Mouse (Mus musculus): ENCODE measurements around the gene Nfkbie. TPM values are rescaled to one million over a fixed set of nuclear protein-coding genes. Genes with fewer than 3 reads are reported as not detected.

Gene Nfkbie
- polyA plus RNA-seq, 1 experiment = 5.7 TPM

GRCm38 (mm10) chr17:45543115-45543514 lies 12.4 kb upstream of the Nfkbie start:
- no peak for DNase-seq (ENCODE audit: low spot score)

- no peak for DNase-seq (ENCODE audit: low spot score)
Measured at GRCm38 (mm10) chr17:45544001-45544872, 11.3 kb upstream of the Nfkbie start.

- no peak for DNase-seq (ENCODE audit: low spot score)
Measured at GRCm38 (mm10) chr17:45544873-45545277, 10.6 kb upstream of the Nfkbie start.

- DNase-seq (ENCODE audit: low spot score) = no peak
Measured at GRCm38 (mm10) chr17:45545278-45545961, 10.1 kb upstream of the Nfkbie start.

GRCm38 (mm10) chr17:45546941-45547340 lies 8.6 kb upstream of the Nfkbie start:
- no peak for DNase-seq (ENCODE audit: low spot score)

- no peak for DNase-seq (ENCODE audit: low spot score)
Measured at GRCm38 (mm10) chr17:45547461-45548190, 7.9 kb upstream of the Nfkbie start.

GRCm38 (mm10) chr17:45548541-45549512 lies 6.7 kb upstream of the Nfkbie start:
- DNase-seq (ENCODE audit: low spot score) = no peak

- no peak for DNase-seq (ENCODE audit: low spot score)
Measured at GRCm38 (mm10) chr17:45549617-45550181, 5.8 kb upstream of the Nfkbie start, which contains the start of gene Tmem151b. Tmem151b (minus strand) TSS chr17:45549677.

- no peak for DNase-seq (ENCODE audit: low spot score)
Measured at GRCm38 (mm10) chr17:45550253-45550652, 5.2 kb upstream of the Nfkbie start.

- DNase-seq (ENCODE audit: low spot score) = no peak
Measured at GRCm38 (mm10) chr17:45551249-45551796, 4.2 kb upstream of the Nfkbie start.

GRCm38 (mm10) chr17:45551816-45552451 lies 3.6 kb upstream of the Nfkbie start:
- DNase-seq (ENCODE audit: low spot score) = no peak

GRCm38 (mm10) chr17:45553065-45553464 lies 2.4 kb upstream of the Nfkbie start:
- DNase-seq (ENCODE audit: low spot score) = no peak

- DNase-seq (ENCODE audit: low spot score) = no peak
Measured at GRCm38 (mm10) chr17:45554420-45554819, 1.1 kb upstream of the Nfkbie start.

GRCm38 (mm10) chr17:45556107-45556489 lies 595 bp downstream of the Nfkbie start:
- DNase-seq (ENCODE audit: low spot score) = no peak

- no peak for DNase-seq (ENCODE audit: low spot score)
Measured at GRCm38 (mm10) chr17:45556514-45557245, 1.2 kb downstream of the Nfkbie start.

- no peak for DNase-seq (ENCODE audit: low spot score)
Measured at GRCm38 (mm10) chr17:45557246-45557824, 1.8 kb downstream of the Nfkbie start.

- no peak for DNase-seq (ENCODE audit: low spot score)
Measured at GRCm38 (mm10) chr17:45557998-45558862, 2.7 kb downstream of the Nfkbie start.

Measured in urinary bladder, adult 2 months (tissue).